Mouse (Mus musculus): ENCODE data around the gene Magi2.

Magi2 gene

DNA sequence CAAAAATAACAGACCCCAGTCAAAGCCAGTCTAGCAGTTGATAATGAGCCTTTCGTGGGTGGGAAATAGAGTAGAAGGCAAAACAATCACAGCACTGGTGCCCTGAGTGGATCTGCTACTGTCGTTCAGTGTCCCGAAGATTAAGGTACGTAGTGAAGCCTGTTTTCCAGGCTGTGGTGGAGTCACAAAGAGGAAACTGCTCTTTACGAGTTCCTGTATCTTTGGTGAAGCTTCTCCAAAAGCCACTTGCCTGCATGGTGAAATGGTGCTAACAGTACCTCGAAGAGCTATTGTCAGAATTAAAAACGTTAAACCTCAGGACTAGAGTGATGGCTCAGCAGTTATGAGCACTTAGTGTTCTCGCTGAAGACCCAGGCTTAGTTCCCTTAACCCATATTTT, 674.8 kb downstream of the Magi2 start:
- ChIA-PET POLR2A (no interaction called here), CTCF (no interaction called here)

DNA sequence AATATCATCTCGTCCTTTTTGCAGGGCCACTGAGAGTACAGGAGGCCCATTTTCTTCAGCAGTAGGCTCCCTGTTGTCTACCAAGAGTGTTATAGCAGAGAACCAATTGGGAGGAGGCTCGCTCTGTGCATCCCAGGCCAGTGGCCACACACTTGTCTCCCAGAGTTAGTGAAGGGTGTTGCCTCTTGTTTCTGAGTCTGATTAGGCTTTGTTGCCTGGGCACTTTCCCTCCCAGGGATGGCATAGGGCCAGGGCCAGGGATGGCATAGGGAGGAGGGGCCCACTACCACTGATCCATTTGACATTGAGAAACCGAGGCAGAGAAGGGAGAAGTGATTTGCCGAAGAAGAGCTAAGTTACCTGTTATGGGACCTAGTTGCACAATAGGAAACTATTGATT, 679.8 kb downstream of the Magi2 start:
- CTCF ChIA-PET, result no interaction called here
- POLR2A ChIA-PET, result interaction anchor here in 1 of 4 experiments (0.6 to 0.7 kb wide), 2 partner anchors 188 to 815 kb away, joined by 3 to 4 read pairs; no protein-coding TSS in a partner anchor

DNA sequence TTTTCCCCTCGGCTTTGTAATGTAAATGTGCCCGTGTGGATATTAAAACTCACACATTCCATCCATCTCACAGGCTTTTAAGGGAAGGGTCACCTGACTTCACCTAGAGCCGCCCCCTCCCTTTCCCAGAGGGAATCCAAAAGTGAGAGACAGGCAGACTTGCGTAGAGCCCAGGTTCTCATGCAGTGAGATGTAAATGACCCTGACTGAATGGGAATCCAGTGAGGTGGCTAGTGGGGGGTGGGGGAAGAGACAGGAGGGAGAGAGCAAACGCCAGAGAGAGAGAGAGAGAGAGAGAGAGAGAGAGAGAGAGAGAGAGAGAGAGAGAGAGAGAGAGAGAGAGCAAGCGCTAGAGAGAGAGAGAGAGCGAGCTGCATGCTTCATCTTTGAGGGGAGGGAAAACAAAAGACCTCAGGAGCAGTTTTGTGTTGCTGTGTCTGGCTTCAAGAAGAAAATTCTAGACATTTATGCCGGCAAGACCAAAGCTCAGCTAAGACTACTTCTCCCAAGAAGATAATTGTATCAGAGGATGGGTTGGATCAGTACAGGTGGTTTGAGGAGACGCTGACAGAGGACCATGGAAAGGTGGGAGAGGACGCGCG, 680.6 kb downstream of the Magi2 start:
- ChIA-PET POLR2A (interaction anchor here in 2 of 4 experiments (0.7 to 0.8 kb wide), 2 partner anchors 81 to 189 kb away, joined by 3 to 5 read pairs; no protein-coding TSS in a partner anchor), CTCF (no interaction called here)

DNA sequence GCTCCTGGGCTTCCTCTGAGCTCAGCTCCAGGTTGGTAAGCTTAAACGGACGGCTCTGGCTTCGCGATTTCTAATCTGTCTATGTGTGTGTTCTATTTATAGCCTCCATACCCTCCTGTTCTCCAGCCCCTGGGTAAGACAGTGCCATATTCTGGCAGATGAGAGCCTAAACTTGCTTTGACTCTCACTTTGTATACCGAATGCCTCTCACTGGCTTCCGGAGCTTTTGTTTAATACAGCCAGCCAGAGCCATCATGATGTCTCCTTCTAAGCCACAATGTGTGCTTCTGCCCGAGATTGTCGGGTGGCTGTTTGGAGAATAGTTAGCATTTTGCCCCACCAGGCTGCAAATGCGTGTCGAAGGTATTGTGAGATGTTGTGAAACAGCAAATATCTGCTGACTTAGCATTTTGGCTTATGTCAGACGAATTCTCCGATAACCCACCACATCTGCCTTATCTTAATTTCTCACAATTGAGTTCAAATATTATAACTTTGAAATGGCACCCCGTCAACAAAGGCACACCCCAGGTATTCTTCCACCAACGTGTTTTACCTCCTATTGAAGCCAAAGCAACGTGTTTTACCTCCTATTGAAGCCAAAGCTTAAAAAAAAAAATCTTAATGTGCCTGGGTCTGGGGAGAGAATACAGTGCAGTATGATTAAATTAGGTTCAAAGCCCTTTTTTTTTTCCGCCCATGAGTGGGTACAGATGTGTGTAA, 681.3 kb downstream of the Magi2 start:
- CTCF ChIA-PET, result no interaction called here
- POLR2A ChIA-PET, result interaction anchor here in 1 of 4 experiments (0.6 to 1.0 kb wide), 4 partner anchors 11 to 565 kb away, joined by 3 to 5 read pairs (median 4); no protein-coding TSS in a partner anchor

DNA sequence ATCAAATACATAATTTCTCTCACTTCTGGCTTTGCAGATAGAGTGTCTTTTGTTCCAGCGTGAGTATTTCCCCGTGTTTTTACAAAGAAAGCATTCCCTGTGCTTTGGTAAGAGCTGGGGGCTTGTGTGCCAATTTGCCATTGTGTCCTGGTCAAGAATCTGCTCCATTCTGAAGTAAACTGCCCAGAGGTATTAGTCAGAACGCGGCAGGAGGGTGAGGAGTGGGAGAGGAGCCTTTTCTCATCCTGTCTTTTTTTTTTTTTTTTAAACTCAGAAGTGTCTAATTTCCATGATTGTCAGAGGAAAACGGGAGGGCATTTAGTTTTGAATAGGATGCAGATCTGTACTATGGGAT, 681.8 kb downstream of the Magi2 start:
- ChIA-PET POLR2A (interaction anchor here in 1 of 4 experiments (0.7 to 1.0 kb wide), 2 partner anchors 10 to 394 kb away, joined by 3 to 5 read pairs; no protein-coding TSS in a partner anchor), CTCF (no interaction called here)

DNA sequence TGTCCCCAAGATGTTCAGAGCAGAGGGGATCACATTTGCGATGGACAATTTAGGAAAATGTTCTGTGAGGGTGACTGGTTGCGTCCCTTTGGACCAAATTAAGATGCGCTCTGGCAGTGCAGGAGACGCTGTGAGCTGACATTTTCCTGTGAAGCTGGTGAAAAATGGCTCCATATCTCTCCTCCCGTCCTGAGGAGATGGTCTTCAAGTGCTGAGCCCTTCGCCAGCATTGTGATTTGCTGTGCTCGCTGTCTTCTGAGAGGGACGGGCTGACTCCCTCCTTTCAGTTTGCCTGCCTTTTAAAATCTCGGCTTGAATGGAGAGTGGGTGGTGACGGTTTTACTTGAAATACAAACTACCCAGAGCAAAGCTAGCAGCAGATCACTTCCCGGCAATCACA, 682.2 kb downstream of the Magi2 start:
- ChIA-PET POLR2A (interaction anchor here in 1 of 4 experiments (0.7 to 1.0 kb wide), 2 partner anchors 10 to 394 kb away, joined by 3 to 5 read pairs; no protein-coding TSS in a partner anchor), CTCF (no interaction called here)

DNA sequence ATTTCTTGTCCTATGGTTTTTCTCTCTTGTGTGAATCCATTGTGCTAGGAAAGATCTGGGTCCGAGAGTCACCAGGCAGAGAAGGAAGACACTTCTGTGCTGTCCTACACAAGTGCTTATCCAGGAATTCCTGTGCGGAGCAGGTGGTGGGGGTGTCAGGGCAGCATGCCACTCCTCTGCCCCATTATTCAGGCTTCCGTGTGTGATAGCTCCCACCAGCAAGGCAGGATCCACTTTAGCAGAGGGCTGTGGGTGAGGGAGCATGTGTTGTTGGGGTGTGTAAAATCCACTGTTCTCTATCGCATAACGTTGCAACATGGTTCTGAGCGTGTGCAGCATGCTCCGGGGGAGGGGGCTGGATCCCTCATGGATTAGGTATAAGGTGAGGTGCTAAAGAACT, 682.8 kb downstream of the Magi2 start:
- ChIA-PET CTCF (no interaction called here), POLR2A (interaction anchor here in 1 of 4 experiments (0.7 kb wide), 1 partner anchor 27 kb away, joined by 3 read pairs; no protein-coding TSS in a partner anchor)

DNA sequence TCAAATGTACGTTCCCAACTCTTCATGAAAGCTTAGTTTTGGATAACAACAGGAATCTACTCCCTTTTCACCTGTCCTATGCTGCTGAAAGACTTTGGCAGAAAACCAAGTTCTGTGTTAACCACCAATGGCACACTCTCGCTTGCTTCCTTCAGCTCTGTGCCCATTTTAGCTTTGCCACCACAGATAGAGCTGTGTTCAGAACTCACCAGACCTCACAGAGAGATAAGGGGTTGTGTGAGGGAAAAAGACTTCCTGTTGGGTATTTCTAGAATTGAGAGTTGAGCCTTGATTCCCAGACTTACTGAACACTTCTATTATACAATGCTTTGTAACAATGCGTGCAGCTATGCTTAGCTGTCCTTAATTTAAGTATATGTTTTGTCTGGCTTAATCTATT, 705.3 kb downstream of the Magi2 start:
- POLR2A ChIA-PET, result no interaction called here
- CTCF ChIA-PET, result no interaction called here

DNA sequence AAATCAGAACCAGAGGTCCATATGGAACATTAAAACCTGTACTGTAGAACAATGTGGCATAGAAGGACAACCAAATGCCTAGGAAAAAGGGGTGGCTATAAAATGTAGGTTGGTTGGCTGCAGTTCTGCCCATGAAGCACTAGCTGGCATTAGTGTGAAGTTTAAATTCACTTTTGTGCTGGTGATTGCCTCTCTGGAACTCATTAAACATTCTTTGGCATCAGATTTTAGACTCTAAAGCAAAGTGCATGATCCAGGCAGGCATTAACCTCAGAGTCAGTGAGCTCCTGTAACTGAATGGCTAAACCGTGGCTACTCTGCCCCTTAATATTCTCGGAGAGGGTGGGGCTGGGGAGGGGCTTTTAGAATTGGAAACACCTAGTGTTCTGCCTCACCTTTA, 706.4 kb downstream of the Magi2 start:
- ChIA-PET CTCF (no interaction called here), POLR2A (no interaction called here)

DNA sequence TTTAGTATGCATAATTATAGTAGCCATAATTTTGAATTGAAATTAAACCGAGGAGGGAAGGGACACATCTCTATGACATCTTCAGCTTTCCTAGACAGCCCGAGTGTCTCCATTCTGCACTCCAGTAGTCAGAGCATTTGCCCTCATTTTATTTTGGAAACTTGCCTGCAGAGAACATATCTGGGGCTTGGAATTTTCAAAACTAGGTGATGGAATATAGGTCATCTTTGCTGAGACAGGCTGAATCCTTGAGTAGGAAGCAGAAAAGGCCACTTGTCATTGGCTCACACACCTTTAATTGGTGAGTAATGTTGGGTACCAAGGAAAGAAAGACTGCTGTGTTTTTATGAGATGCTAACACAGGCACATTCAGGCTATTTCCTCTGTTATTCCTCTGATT, 724.3 kb downstream of the Magi2 start:
- CTCF ChIA-PET, result no interaction called here
- POLR2A ChIA-PET, result no interaction called here

DNA sequence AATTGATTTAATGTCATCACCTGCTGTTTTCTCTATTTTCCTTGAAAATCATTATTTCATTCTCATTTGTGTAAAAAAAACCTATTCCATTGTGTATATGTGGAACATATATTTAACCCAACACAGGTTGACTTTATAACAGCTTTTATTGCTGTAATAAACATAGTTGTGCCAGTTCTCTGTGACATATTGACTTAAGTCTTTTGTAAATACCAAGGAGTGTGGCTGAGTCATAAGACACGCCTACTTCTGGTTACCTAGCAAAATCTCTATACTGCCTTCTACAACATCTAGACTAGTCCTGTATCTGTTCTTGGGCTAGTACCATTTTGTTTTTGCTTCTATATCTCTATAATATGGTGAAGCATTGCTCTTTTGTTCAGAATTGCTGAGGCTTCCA, 737.3 kb downstream of the Magi2 start:
- ChIA-PET POLR2A (no interaction called here), CTCF (no interaction called here)

DNA sequence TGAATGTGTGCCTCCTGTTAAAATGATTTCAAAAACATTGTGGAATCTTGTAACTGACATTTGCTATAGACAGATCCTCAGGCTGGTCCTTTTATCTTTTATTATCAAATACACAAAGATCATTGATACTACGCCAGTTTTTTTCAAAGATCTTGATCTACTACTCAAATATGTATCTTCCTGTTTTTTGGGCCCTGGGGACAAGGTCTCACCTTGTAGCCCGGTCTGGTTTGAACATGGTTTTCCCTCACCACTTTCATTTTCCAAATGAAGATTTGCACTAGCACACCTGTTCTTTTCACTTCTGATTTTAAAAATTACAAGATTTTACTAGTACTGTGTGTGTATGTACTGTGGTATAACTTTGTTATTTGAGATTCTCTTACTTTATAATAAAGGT, 745.9 kb downstream of the Magi2 start:
- ChIA-PET CTCF (interaction anchor here in 1 of 4 experiments (0.6 kb wide), 1 partner anchor 93 kb away, joined by 7 read pairs; no protein-coding TSS in a partner anchor), POLR2A (no interaction called here)

DNA sequence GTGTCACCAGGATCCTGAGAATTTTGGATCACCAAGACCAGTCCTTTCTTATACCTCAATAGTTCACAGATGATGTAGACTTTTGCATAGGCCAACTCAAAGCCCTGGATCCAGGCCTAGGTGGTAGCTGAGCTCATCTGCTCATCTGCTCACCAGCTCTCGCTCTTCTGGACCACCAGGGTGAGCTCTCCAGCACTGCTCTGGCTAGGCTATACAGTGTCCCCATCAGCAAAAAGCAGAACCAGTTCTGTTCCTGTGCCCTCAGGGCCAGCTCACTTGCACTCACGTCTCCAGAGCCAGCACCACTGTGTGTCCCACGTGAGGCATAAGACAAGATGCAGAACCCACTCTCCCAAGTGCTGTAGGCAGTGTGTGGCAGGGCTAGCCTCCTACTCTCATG, 747.0 kb downstream of the Magi2 start:
- CTCF ChIA-PET, result no interaction called here
- POLR2A ChIA-PET, result no interaction called here

DNA sequence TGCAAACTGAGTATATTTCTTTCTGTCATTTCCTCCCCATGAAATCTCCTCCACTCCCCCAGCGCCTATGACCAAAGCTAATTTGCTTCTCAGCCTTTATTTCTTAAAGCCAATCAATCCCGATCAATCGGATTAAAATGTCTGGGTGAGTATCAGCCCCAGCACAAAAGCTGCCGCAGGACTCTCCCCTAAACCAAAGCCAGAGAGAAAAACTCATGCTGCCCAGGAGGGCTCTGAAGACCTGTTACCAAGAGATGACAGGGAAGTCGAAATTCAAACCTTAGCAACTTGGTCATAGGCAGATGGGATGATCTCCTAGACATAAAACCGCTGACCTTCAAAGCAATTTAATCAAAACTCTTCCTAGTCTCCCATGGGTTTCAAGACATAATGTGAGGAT, 754.7 kb downstream of the Magi2 start:
- ChIA-PET POLR2A (interaction anchor here in 2 of 4 experiments (0.5 to 0.6 kb wide), 2 partner anchors 11 to 1507 kb away, joined by 3 to 6 read pairs; no protein-coding TSS in a partner anchor), CTCF (no interaction called here)

DNA sequence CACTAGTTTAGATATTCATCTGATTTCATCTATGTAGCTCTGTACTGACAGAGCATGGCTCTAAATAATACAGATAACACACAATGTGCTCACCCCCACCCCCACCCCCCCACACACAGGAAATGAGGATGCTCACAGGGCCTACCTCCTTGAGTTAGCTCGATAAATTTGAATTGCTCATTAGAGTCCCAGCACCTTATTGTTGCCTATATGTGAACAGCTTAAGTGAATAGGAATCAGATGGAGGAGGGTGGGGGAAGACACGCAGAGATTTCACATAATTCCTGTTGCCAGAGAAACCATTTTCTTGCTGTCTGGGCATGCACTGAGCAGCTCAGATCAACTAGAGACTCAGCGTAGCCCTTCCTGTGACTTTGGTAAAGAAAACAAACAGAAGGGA, 755.2 kb downstream of the Magi2 start:
- ChIA-PET CTCF (no interaction called here), POLR2A (no interaction called here)

DNA sequence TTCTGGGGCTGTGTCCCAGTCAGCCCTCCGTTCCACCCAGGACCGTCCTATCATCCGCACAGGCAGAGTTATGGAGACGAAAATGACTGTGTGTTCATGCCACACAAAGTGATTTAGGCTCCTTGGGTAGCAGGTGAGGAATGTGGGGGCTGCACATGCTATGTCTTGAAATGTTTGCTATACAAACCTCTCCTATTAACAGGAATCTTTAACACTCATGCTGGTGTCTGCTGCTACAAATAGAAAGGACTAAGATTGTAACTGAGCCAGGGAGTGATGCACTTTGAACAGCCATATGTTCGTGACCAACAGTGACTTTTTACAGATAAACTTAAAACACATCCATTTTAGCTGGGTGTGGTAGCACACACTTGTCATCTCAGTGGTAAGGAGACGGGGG, 772.6 kb downstream of the Magi2 start:
- ChIA-PET CTCF (no interaction called here), POLR2A (no interaction called here)

DNA sequence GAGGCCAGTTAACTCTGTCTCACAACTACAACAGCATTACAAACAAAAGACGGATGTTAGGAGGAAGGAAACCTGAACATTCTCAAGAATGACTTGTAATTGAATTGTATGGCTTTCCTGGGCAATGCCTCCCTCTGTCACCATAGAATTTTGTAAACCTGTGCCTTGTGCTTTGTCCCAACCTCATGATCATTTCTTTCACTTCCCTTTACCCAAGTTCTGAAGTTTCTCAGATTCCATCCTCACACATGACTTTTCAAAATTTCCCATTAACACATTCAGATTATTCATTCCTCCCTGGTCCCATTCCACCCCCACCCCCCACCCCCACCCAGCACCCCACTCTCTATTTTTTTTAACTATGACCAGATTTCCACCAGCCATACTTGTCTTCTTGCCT, 773.1 kb downstream of the Magi2 start:
- POLR2A ChIA-PET, result no interaction called here
- CTCF ChIA-PET, result no interaction called here

DNA sequence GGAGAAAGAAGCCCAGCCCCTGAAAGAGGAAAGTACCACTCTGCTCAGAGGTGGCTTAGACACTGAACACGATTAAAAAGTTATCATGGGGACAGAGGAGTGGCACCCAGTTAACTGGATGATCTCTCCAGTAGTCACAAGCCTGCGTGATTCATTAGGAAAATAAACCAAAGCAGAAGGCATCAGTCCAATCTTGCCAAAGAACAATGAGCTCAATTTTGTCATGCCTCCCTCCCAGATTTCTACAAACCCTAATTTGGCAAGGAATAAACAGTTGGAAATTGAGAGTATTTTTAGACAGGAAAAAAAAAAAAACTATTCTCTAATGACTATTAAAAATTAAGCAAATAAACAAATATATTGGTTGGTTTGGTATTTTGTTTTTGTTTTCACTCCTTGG, 779.8 kb downstream of the Magi2 start:
- ChIA-PET POLR2A (interaction anchor here in 1 of 4 experiments (0.6 kb wide), 1 partner anchor 450 kb away, joined by 3 read pairs; no protein-coding TSS in a partner anchor), CTCF (no interaction called here)

DNA sequence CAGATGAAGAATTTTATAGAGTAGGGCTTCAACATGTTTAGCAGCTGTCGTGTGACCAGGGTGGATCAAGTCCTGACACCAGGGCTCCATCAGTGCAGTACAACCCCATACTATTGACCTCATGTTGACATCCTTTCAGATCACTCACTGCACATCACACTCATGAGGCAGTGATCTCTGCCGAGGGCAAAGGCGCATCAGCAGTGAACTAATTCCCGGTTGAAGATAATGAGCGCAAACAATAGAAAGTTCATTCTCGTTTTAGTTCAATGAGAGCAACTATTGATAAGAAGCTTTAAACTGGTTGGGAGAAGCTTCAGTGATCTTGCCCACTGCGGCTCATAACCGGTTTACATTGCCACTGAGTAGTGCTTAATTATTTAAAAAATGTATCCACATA, 780.4 kb downstream of the Magi2 start:
- ChIA-PET POLR2A (interaction anchor here in 2 of 4 experiments (0.6 to 1.0 kb wide), 2 partner anchors 9 to 450 kb away, joined by 3 read pairs; no protein-coding TSS in a partner anchor), CTCF (no interaction called here)

DNA sequence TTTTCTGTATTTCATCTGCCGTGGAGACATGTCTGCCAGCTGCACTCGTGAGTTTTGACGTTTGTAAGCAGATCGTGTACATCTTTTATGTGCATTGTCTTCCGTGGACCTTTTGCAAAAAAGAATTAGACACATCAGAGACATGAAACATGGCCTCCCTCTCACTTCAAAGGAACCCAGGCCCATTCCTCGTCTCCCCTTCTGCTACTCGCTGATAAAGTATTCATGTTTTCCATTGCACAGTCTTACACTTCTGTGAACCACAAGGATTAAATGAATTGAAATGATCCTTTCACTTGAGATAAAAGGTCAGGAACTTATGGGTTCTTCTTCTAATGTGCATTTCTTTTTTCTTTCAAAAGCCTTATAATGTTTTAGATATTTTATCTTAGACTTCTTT, 783.4 kb downstream of the Magi2 start:
- CTCF ChIA-PET, result no interaction called here
- POLR2A ChIA-PET, result no interaction called here

DNA sequence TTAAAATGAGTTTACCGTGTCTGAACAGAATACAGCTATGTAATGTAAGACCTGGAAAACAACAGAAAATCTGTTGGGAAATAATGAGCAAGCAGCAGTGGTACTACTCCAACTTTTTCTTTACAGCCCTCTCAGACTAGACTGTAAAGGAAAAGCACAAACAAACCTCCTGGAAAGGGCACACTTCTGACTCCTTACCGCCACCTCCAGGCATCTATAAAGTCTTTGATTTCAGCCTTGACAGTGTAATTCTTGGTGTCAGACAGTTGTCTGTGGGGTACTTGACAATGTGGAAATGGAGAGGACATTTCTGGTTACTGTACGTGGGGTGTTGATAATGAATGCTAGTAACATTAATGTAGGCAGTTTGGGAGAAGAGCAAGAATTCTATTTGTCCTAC, 791.2 kb downstream of the Magi2 start:
- POLR2A ChIA-PET, result no interaction called here
- CTCF ChIA-PET, result no interaction called here

All from embryonic stem cell, embryonic (primary cell).